Comparison of ENCODE assay signal across 8 mouse cellular contexts in the genomic region with DNA sequence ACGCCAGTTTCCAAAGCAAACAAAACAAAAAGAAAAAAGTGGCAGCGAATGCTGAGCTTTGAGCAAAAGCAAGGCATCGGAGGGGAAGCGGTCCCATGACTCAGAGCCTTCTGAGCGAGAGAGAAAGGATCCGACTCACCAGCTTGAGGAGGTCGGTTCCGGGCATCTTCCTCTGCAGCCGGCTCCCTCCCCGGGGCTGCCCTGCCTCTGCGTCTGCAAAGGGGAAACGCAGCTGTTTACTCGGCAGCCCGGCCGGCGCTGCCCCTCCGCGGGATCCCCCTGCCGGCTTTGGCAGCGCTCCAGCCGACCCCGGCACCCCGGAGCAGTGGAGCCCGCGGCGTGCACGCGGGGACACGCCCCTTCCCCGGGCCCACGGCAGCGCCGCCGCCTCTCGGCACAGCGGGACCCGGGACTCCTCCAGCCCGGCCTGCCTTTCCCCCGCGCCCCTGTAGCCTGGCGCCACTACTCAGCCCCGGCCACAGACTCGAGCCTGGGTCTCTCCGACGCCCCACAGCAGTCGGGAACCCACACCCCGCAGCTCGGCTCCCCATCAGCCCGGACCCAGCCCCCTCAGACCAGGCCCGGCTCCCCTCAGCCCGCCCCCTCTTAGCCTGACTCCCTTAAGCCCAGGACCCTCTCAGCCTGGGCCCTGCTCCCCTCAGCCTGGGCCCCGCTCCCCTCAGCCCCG. TPM values are rescaled to one million over a fixed set of nuclear protein-coding genes. Genes with fewer than 3 reads are reported as not detected.
DNase-seq lines count a peak whose midpoint lies in the region; ATAC-seq and TF ChIP-seq lines count a peak whose summit lies in the region.

No protein-coding gene starts in this region.

- no peaks in the 10 kb centered on the region for H3K9me3 ChIP-seq in CH12.LX (replicated peaks; ENCODE audit: low read length)
- no peaks in the 10 kb centered on the region for H3K9me3 ChIP-seq in forebrain, embryonic 12.5 days
- H3K9me3 ChIP-seq in lung, embryonic 15.5 days = no peaks in the 10 kb centered on the region

- in situ Hi-C loops in CH12.LX (cut with MboI; ENCODE audit: low pct_ligation_motif_present, low pct_unique_long_range_greater_than_20kb, low sequenced_read_pairs) = no loop called here

- under 1% methylated on average over 51 of the region's 53 CpGs for WGBS in forebrain, embryonic 12.5 days
- WGBS in lung, embryonic 15.5 days = under 1% methylated on average over 50 of the region's 53 CpGs
- under 1% methylated on average over 52 of the region's 53 CpGs for WGBS in olfactory bulb, adult 2 months

- H3K4me3 ChIP-seq in CH12.LX (replicated peaks in 1 of 3; ENCODE audit: low read depth in 2 of 3, low read length in 2 of 3, poor library complexity in 1 of 3) = peak overlapping the region; percentile 78 to 94 (median 87)
- H3K4me3 ChIP-seq in forebrain, embryonic 12.5 days (replicated peaks) = peak overlapping the region; percentile 73
- peak overlapping the region; percentile 84 for H3K4me3 ChIP-seq in lung, embryonic 15.5 days
- H3K4me3 ChIP-seq in olfactory bulb, adult 2 months (ENCODE audit: insufficient read depth, low read depth, low read length) = peak overlapping the region; percentile 77

- TF ChIP-seq POLR2A in CH12.LX (IDR thresholded peaks at IDR 0.05; ENCODE audit: low read depth, low read length) = no peak
- no peak for TF ChIP-seq POLR2A in olfactory bulb, adult 2 months (IDR thresholded peaks at IDR 0.05; ENCODE audit: insufficient read depth, low read depth, low read length)

- peak overlapping the region; percentile 34 for H3K27ac ChIP-seq in CH12.LX (ENCODE audit: insufficient read depth, low read depth)
- peak overlapping the region; percentile 97 for H3K27ac ChIP-seq in forebrain, embryonic 12.5 days
- peak overlapping the region; percentile 96 for H3K27ac ChIP-seq in lung, embryonic 15.5 days
- peak overlapping the region; percentile 63; the same call in 1 of the 2 replicates for H3K27ac ChIP-seq in olfactory bulb, adult 2 months (ENCODE audit: insufficient read depth, low read depth, low read length)

- H3K79me2 ChIP-seq in CH12.LX (replicated peaks; ENCODE audit: control insufficient read depth, extremely low read depth, insufficient read depth, poor library complexity, severe bottlenecking) = peaks cover 14% of the 10 kb centered on the region

- no peaks in the 10 kb centered on the region for H3K27me3 ChIP-seq in CH12.LX (replicated peaks)
- no peaks in the 10 kb centered on the region for H3K27me3 ChIP-seq in forebrain, embryonic 12.5 days
- H3K27me3 ChIP-seq in lung, embryonic 15.5 days = no peaks in the 10 kb centered on the region

- TF ChIP-seq EP300 in CH12.LX (IDR thresholded peaks at IDR 0.05; ENCODE audit: low read length) = no peak

- H3K4me1 ChIP-seq in CH12.LX (ENCODE audit: control insufficient read depth in 1 of 2, insufficient read depth in 2 of 2) = peaks cover 3 to 48% of the 10 kb centered on the region in 2 experiments; a peak in 3 of 4 replicates
- H3K4me1 ChIP-seq in forebrain, embryonic 12.5 days = peaks cover 5% of the 10 kb centered on the region
- peaks cover 6% of the 10 kb centered on the region for H3K4me1 ChIP-seq in lung, embryonic 15.5 days
- no peaks in the 10 kb centered on the region for H3K4me1 ChIP-seq in olfactory bulb, adult 2 months (ENCODE audit: control insufficient read depth, insufficient read depth, low read length)

- peak overlapping the region; percentile 32 for H3K4me2 ChIP-seq in CH12.LX (ENCODE audit: insufficient read depth, low read depth, poor library complexity, severe bottlenecking)
- peak overlapping the region; percentile 90 for H3K4me2 ChIP-seq in forebrain, embryonic 12.5 days
- peak overlapping the region; percentile 96 for H3K4me2 ChIP-seq in lung, embryonic 15.5 days

- H3K36me3 ChIP-seq in CH12.LX (replicated peaks in 1 of 2; ENCODE audit: control insufficient read depth in 1 of 2, insufficient read depth in 1 of 2, low read length in 1 of 2) = peaks cover 0 to 16% of the 10 kb centered on the region in 2 experiments
- H3K36me3 ChIP-seq in forebrain, embryonic 12.5 days (replicated peaks) = no peaks in the 10 kb centered on the region
- no peaks in the 10 kb centered on the region for H3K36me3 ChIP-seq in lung, embryonic 15.5 days

- DNase-seq in CH12.LX (ENCODE audit: extremely low read depth) = peak; percentile 66
- DNase-seq in brain, embryonic 18.5 days (ENCODE audit: low read depth, low spot score) = peak; percentile 18
- DNase-seq in heart, postnatal 10 days = peak; percentile 54 to 63
- DNase-seq in kidney, postnatal 4 days = peak; percentile 78 to 83
- peak; percentile 60 to 68 for DNase-seq in thymus, adult 18-20 months

- dilution Hi-C loops in CH12.LX (cut with MboI; ENCODE audit: extremely low pct_ligation_motif_present, extremely low pct_unique_long_range_greater_than_20kb, low sequenced_read_pairs) = no loop called here

- H3K9ac ChIP-seq in CH12.LX (ENCODE audit: insufficient read depth, low read depth) = peak overlapping the region; percentile 75
- peak overlapping the region; percentile 90 for H3K9ac ChIP-seq in forebrain, embryonic 12.5 days
- H3K9ac ChIP-seq in lung, embryonic 15.5 days = peak overlapping the region; percentile 83

- TF ChIP-seq RAD21 in CH12.LX (IDR thresholded peaks at IDR 0.05; ENCODE audit: low read depth, low read length) = no peak

- TF ChIP-seq CTCF in CH12.LX (conservative IDR thresholded peaks at IDR 0.05 in 1 of 2, IDR thresholded peaks at IDR 0.05 in 1 of 2; ENCODE audit: low read depth in 2 of 2, low read length in 2 of 2) = no peak
- no peak for TF ChIP-seq CTCF in olfactory bulb, adult 2 months (IDR thresholded peaks at IDR 0.05; ENCODE audit: insufficient read depth, low read depth, low read length)

- peak; percentile 67 for ATAC-seq in forebrain, embryonic 12.5 days (ENCODE audit: low FRiP score)
- peak; percentile 55 for ATAC-seq in lung, embryonic 15.5 days (ENCODE audit: borderline replicate concordance, extremely low read depth, low FRiP score, low TSS enrichment)

- intact Hi-C loops in heart, postnatal 10 days (cut with DNase I) = no loop called here

TF ChIP-seq in CH12.LX, 34 proteins besides CTCF, POLR2A, EP300 and RAD21 (continues in another document):
- TF ChIP-seq NELFE (IDR thresholded peaks at IDR 0.05; ENCODE audit: low read depth, low read length) (no peak), MYC (IDR thresholded peaks at IDR 0.05; ENCODE audit: low read depth, low read length) (no peak), NRF1 (IDR thresholded peaks at IDR 0.05; ENCODE audit: low read depth, low read length) (no peak), CHD2 (IDR thresholded peaks at IDR 0.05; ENCODE audit: low read length) (no peak), IRF4 (IDR thresholded peaks at IDR 0.05; ENCODE audit: low read depth, low read length) (no peak), ZMIZ1 (IDR thresholded peaks at IDR 0.05; ENCODE audit: low read depth, low read length) (no peak), USF1 (IDR thresholded peaks at IDR 0.05; ENCODE audit: low read depth, low read length) (no peak), ZNF384 (IDR thresholded peaks at IDR 0.05; ENCODE audit: low read depth, low read length) (no peak), GABPA (IDR thresholded peaks at IDR 0.05; ENCODE audit: insufficient replicate concordance, low read depth, low read length) (no peak), KAT2A (IDR thresholded peaks at IDR 0.05; ENCODE audit: insufficient replicate concordance, low read length) (no peak), ZKSCAN1 (IDR thresholded peaks at IDR 0.05; ENCODE audit: borderline replicate concordance, low read depth, low read length) (no peak), MAFK (IDR thresholded peaks at IDR 0.05; ENCODE audit: insufficient replicate concordance, low read length) (no peak), CHD1 (IDR thresholded peaks at IDR 0.05; ENCODE audit: low read depth, low read length) (0 out of 2 replicates have a peak, but pooled peaks have one; percentile 55), PAX5 (IDR thresholded peaks at IDR 0.05; ENCODE audit: low read length) (no peak), MXI1 (IDR thresholded peaks at IDR 0.05; ENCODE audit: low read depth, low read length) (peak; percentile 97), RCOR1 (conservative IDR thresholded peaks at IDR 0.05; ENCODE audit: low read depth, low read length) (no peak), ELF1 (IDR thresholded peaks at IDR 0.05; ENCODE audit: low read depth, low read length) (0 out of 2 replicates have a peak, but pooled peaks have one; percentile 43), SIN3A (IDR thresholded peaks at IDR 0.05; ENCODE audit: low read length) (peak; percentile 75), BHLHE40 (IDR thresholded peaks at IDR 0.05; ENCODE audit: low read depth, low read length) (peak; percentile 52)

RNA-seq across cellular contexts. Expression of a gene that starts 1.2 kb away (rescaled TPM):
- total RNA-seq in CH12.LX (2012; rRNA removed) (40.6 and 48.3 TPM in 2 replicates), CH12.LX (2014; rRNA removed) (52.1 and 56.6 TPM in 2 replicates)
- 55.4 and 57.2 TPM in 2 replicates for polyA plus RNA-seq in CH12.LX (2012; ENCODE audit: insufficient read length, low read depth)
- 76.1 and 80.9 TPM in 2 replicates for polyA plus RNA-seq in forebrain, embryonic 12.5 days (2016; fragmentation: Nextera tagmentation; extraction: Ambion mirVana)
- 10 to 100 TPM; 22.3 to 32.7 TPM for total RNA-seq in heart, postnatal 10 days (2021)
- 59.6 and 62.7 TPM in 2 replicates for polyA plus RNA-seq in lung, embryonic 15.5 days (2015; fragmentation: Nextera tagmentation; extraction: Ambion mirVana)
- not detected in 2 replicates for polyA plus RNA-seq in olfactory bulb, adult 2 months (2012; ENCODE audit: insufficient read depth, insufficient read length, low replicate concordance, missing spikeins)

RNA-seq across cellular contexts. Expression of a gene that starts 25.5 kb away (rescaled TPM):
- total RNA-seq in CH12.LX (2012; rRNA removed) (0.17 TPM in 1 of 2 replicates, not detected in the other), CH12.LX (2014; rRNA removed) (not detected in 2 replicates)
- polyA plus RNA-seq in CH12.LX (2012; ENCODE audit: insufficient read length, low read depth) = 0.73 TPM in 1 of 2 replicates, not detected in the other
- polyA plus RNA-seq in forebrain, embryonic 12.5 days (2016; fragmentation: Nextera tagmentation; extraction: Ambion mirVana) = 0.31 and 0.49 TPM in 2 replicates
- not detected for total RNA-seq in heart, postnatal 10 days (2021)
- polyA plus RNA-seq in lung, embryonic 15.5 days (2015; fragmentation: Nextera tagmentation; extraction: Ambion mirVana) = 5.7 and 17.0 TPM in 2 replicates
- polyA plus RNA-seq in olfactory bulb, adult 2 months (2012; ENCODE audit: insufficient read depth, insufficient read length, low replicate concordance, missing spikeins) = not detected in 2 replicates

RNA-seq across cellular contexts. Expression of a gene that starts 57.1 kb away (rescaled TPM):
- total RNA-seq in CH12.LX (2012; rRNA removed) (34.7 and 36.1 TPM in 2 replicates), CH12.LX (2014; rRNA removed) (16.5 and 19.3 TPM in 2 replicates)
- polyA plus RNA-seq in CH12.LX (2012; ENCODE audit: insufficient read length, low read depth) = 22.5 and 25.3 TPM in 2 replicates
- 16.7 and 18.2 TPM in 2 replicates for polyA plus RNA-seq in forebrain, embryonic 12.5 days (2016; fragmentation: Nextera tagmentation; extraction: Ambion mirVana)
- 1 to 10 TPM; 7.6 to 8.4 TPM for total RNA-seq in heart, postnatal 10 days (2021)
- polyA plus RNA-seq in lung, embryonic 15.5 days (2015; fragmentation: Nextera tagmentation; extraction: Ambion mirVana) = 70.4 and 73.5 TPM in 2 replicates
- not detected in 2 replicates for polyA plus RNA-seq in olfactory bulb, adult 2 months (2012; ENCODE audit: insufficient read depth, insufficient read length, low replicate concordance, missing spikeins)

Comparison
In these comparisons a context has a peak if more than half of its experiments do, and no peak if none do; other contexts are left out.
1. Peak in every context shown above with its lines: DNase-seq, ATAC-seq, H3K4me3 ChIP-seq and H3K27ac ChIP-seq.
2. DNase-seq: peak in every context shown above with its lines; median percentile 80 in kidney, postnatal 4 days; 66 in CH12.LX; 64 in thymus, adult 18-20 months; 58 in heart, postnatal 10 days; 18 in brain, embryonic 18.5 days.
3. H3K27ac ChIP-seq: peak in every context shown above with its lines; median percentile 97 in forebrain, embryonic 12.5 days; 96 in lung, embryonic 15.5 days; 63 in olfactory bulb, adult 2 months; 34 in CH12.LX.
4. H3K4me2 ChIP-seq: peak in every context shown above with its lines; median percentile 96 in lung, embryonic 15.5 days; 90 in forebrain, embryonic 12.5 days; 32 in CH12.LX.
5. RNA of a gene that starts 57.1 kb away (polyA plus RNA-seq): 70.4 to 73.5 TPM in lung, embryonic 15.5 days, 22.5 to 25.3 TPM in CH12.LX and 16.7 to 18.2 TPM in forebrain, embryonic 12.5 days; not detected in olfactory bulb, adult 2 months; every median in the first group is over 10 times any median in the second.